Mouse (Mus musculus) fibroblast of lung, adult 2 months (primary cell): ENCODE results near the gene Tnpo1.
A peak's percentile ranks its signal among the peaks of the same experiment; 100 is the strongest.

Source experiments
- DNase-seq: peaks from one replicate; pipeline ENCODE4 v3.0.0-alpha.2; 2011; ENCODE audit warnings: low read depth

Gene Tnpo1

GRCm38 (mm10) chr13:98926213-98926957 lies at the start of gene Tnpo1:
Tnpo1 (minus strand) TSS chr13:98926384.
- DNase-seq, result peak; percentile 62

DNA sequence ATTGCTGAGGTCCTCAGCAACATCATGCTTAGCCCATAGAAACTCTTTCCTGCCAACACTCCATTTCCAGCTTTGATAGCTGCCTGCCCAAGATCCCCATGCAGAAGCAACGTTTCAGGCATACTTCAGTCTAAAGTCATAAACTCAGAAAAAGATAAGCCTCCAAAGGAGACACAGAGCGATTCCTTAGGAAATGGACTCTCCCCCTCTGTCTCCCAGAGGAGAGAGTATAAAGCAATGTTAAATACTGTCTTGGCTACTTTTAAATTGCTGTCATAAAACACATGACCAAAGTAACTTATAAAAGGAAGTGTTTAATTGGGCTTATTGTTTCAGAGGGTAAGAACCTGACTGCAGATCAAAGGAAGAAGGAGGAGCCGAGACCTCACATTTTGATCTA lies 45.9 kb upstream of the Tnpo1 start:
- no peak for DNase-seq

DNA sequence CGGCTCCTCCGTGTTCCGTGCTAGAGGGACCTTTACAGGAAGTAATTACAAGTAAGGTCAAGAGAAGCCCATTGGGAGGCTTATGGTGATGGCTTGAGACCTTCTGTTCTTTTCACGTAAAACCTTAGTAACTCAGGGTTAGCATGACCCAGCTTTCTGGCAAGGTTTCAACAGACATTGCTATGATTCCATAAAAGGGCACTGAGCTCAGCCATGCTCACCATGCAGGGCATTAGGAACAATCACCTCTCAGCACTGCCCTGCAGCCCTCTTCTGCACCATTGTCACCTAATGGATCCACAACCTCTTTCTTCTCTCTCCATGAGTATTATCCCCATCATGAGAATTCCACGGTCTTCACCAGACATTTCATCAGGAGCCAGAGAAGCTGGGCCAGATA lies 45.5 kb upstream of the Tnpo1 start:
- DNase-seq, result no peak

DNA sequence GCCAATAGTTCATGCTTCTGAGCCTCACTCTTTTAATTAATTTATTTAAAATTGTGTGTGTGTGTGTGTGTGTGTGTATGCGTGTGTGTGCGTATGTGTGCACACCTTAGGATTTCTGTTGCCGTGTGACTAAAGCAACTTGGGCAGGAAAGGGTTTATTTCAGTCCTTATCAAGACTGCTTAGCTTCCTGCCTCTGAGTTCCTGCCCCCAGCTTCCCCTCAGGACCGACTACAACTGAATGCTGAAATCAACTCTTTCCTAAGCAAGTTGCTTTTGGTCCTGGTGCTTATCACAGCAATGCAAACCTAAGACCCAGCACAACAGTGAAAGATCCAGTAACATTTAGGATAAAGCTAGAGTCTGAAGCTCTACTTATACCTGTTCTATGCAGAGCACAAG lies 42.3 kb upstream of the Tnpo1 start:
- no peak for DNase-seq

DNA sequence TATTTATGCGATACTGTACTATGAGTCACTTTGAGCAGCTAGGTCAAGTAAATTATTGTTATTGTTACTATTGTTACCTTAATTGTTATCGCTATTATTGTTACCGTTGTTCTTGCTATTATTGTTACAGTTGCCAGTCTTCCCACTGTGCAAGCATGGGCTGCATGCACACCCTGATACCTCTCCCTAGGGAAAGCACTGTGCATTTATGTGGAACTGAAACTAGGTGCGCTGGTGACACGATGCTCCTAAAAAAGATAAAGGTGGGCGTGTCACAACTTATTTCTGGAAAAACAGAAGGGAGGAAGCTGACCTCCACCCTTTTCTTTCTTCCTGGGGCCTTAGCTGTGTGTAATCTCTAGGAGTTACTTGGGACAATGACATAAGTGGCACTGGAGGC lies 41.8 kb upstream of the Tnpo1 start:
- no peak for DNase-seq

GRCm38 (mm10) chr13:98966583-98966982 lies 40.4 kb upstream of the Tnpo1 start:
- no peak for DNase-seq

DNA sequence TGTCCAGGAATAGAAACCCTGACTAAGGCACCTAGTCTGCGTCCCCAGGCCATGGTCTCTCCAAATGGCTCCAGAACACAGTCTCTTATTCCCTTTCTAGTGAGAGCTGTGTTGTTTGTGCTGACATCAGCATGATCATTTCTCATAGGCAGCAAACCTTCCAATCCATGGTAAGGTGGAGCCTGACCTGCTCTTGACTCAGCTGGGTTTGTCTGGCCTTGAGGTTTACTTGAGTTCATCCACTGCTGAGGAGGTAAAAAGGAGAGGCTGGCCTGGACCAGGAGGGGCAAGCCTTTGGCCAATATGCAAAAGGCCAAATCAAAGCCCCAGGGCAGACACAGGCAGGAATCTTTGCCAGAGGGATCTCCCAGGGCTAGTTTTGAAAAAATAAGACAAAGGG lies 37.4 kb upstream of the Tnpo1 start:
- no peak for DNase-seq

- no peak for DNase-seq
These were observed 32.0 kb upstream of the Tnpo1 start for GRCm38 (mm10) chr13:98958177-98958576.

GRCm38 (mm10) chr13:98956209-98956608 lies 30.0 kb upstream of the Tnpo1 start:
- no peak for DNase-seq

DNA sequence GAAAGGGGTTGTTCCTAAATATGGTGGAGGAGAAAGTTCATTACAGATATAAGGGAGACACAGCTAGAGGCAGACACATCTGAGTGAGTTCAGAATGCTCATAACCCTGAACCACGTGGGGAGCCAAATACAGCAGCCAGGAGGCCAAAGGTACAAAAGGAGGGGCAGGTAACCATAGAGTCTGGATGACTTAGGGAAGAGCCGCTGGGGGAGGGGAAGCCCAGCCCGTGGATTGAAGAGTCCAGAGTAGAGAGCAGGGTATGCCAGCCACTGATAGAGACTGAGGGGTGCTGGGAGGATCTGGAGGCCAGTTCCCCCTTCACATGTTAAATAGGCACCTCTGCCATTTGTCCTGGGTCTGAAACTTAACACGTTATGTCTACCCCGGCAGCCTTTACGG lies 29.5 kb upstream of the Tnpo1 start:
- no peak for DNase-seq

DNA sequence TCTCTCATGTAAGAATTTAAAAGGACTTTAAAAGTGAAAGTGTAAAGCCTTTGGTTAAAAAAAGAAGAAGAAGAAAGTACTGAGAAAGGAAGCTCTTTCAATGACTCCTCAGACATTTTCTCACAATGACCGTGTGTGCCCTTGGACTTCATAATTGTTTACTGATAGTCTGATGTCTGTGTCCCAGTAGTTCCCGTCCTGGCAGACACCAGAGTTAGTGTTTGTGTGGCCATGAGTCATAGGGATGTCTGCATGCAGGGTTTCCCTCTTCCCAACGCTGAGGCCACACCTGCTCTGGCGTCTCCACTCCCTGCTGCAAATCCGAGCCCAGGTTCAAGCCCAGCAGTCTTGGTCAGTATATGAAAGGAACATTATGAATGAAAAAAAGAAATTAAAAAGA lies 29.0 kb upstream of the Tnpo1 start:
- DNase-seq, result no peak

- DNase-seq, result no peak
These were observed 27.6 kb upstream of the Tnpo1 start for GRCm38 (mm10) chr13:98953830-98954229.

DNA sequence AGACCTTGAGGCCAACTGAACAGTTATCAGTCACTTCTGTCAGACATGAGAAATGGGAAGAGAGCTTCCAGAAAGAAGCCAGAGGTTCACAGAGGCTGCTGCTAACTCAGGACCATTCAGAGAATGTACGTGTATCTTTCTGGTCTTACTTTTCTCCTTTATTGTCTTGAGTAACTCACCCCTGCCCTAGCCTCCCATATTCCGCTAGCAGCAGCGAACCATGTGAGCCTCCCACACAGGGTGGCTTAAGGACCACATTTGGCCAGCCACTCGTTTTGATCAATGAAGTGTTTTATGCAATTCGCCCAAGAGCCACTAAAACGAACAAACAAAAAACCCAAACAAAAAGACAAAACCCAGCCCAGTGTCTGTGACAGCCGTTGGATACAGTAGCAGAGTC lies 25.8 kb upstream of the Tnpo1 start:
- DNase-seq, result no peak

GRCm38 (mm10) chr13:98948146-98948545 lies 22.0 kb upstream of the Tnpo1 start:
- DNase-seq, result no peak

GRCm38 (mm10) chr13:98946434-98946833 lies 20.2 kb upstream of the Tnpo1 start:
- no peak for DNase-seq

GRCm38 (mm10) chr13:98945908-98946307 lies 19.7 kb upstream of the Tnpo1 start:
- no peak for DNase-seq

DNA sequence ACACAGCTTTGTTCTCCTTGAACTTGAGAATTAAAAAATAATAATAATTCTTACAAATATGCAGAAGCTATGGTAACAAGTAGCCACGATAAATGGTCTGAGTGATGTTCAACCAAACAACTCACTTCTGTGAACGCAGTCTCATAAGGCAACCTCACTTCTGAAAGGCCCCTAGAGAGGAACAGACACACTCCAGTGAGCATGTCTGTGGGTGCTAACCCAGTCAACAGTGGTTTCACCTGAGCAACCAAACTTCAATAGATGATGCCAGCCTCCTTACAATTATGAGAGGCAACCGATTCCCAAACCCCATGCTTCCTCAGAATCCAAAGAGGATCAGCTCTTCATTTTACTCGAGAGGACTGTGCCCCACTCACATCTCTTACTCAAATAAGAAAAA lies 19.2 kb upstream of the Tnpo1 start:
- DNase-seq, result no peak

GRCm38 (mm10) chr13:98944620-98945081 lies 18.5 kb upstream of the Tnpo1 start:
- DNase-seq, result no peak

DNA sequence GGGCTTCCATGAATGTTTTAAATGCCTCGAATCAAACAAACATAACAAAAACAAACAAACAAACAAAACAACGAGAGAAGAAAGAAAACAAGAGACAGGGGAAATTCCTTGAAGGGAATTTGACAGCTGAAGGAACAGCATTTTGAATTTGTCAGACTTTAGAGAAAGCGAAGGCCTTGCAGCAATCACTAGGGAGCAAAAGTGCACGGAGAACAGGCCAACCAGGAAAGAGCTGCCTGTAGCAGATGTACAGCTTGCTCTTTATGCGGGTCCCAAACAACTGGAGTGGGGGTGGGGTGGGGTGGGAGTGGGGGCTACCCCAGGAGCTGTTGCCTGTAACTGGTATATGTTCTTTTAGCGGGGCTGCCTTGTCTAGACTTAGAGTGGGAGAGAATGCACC lies 16.2 kb upstream of the Tnpo1 start:
- no peak for DNase-seq

DNA sequence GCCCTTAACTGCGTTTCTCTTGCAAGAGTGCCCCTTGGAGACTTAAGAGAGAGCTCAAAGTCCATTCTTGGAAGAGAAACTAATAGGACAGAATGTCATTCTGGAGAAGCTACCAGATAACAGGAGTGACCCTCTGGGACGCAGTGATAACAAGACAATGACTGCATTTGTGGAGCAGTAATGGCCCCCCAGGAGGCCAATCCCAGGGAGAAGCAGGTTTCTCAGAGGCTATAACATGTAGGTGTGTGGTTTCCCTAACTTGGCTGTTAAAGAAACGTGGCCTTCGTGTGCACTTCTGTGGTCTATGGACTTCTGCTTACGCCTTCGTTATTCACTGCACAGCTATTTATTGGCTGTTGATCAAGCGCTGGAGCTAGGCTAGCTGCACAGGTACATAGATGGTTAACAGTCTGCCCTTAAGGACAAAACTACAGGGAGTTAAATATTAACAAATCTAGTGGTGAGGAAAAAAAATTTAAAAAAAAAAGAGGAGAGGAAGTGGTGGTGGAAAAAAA lies 15.7 kb upstream of the Tnpo1 start:
- no peak for DNase-seq

DNA sequence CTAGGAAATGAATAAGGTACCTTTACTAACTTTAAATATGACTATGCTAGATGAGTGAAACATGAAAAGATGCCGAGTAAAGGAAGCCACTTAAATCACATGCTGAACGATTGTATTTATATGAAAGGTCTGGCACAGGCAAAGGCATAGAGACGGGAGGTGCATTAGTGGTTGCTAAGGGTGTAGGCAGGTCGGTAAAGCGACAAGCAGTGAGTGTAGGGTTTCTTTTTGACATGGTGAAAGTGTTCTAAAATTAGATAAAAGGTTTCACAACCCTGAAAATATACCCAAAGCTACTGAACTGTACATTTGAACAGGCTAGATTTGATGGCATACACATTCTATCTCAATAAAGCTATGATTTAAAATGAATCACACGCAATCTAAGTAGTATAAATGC lies 10.9 kb upstream of the Tnpo1 start:
- no peak for DNase-seq

DNA sequence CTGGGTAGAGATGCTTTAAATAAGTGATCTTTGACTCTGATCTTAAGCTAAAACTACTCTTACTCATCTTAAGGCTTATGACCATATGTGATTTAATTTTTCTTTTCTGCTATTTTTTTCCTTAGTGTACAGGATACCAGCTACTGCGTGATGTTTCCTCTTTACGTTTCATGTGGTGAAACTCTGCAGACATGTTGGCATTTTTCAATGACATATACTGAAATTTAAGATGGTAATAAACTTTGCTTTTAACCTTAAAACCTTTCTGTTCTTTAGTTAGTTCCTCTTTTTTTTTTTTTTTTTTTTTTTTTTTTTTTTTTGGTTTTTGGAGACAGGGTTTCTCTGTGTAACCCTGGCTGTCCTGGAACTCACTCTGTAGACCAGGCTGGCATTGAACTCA lies 2.7 kb upstream of the Tnpo1 start:
- DNase-seq, result no peak

- DNase-seq, result no peak
These were observed 716 bp upstream of the Tnpo1 start for GRCm38 (mm10) chr13:98926958-98927242.

GRCm38 (mm10) chr13:98925486-98926212 lies 535 bp downstream of the Tnpo1 start:
- peak; percentile 68 for DNase-seq
